Mouse (Mus musculus): Measurements from ENCODE around the gene Zc3h7b. TPM values are rescaled to one million over a fixed set of nuclear protein-coding genes. Genes with fewer than 3 reads are reported as not detected.
A peak's percentile ranks its signal among the peaks of the same experiment; 100 is the strongest.

Zc3h7b gene
- total RNA-seq, 2 experiments from 2014 or later: 19.2 to 20.7 TPM

- ATAC-seq (replicated peaks; ENCODE audit: poor library complexity, severe bottlenecking): no peak
Measured at GRCm38 (mm10) chr15:81812696-81813631, 68.1 kb downstream of the Zc3h7b start.

- no peak for ATAC-seq (replicated peaks; ENCODE audit: poor library complexity, severe bottlenecking)
Measured at GRCm38 (mm10) chr15:81813986-81814705, 69.3 kb downstream of the Zc3h7b start.

GRCm38 (mm10) chr15:81814716-81815370 lies 70.0 kb downstream of the Zc3h7b start:
- ATAC-seq (replicated peaks; ENCODE audit: poor library complexity, severe bottlenecking): no peak

GRCm38 (mm10) chr15:81818404-81818803 lies 73.5 kb downstream of the Zc3h7b start:
- ATAC-seq (replicated peaks; ENCODE audit: poor library complexity, severe bottlenecking): no peak

- ATAC-seq (replicated peaks; ENCODE audit: poor library complexity, severe bottlenecking): no peak
Measured at GRCm38 (mm10) chr15:81822631-81823030, 77.8 kb downstream of the Zc3h7b start.

GRCm38 (mm10) chr15:81824832-81825231 lies 80.0 kb downstream of the Zc3h7b start:
- ATAC-seq (replicated peaks; ENCODE audit: poor library complexity, severe bottlenecking): no peak

GRCm38 (mm10) chr15:81828426-81829207 lies 83.8 kb downstream of the Zc3h7b start:
- no peak for ATAC-seq (replicated peaks; ENCODE audit: poor library complexity, severe bottlenecking)

GRCm38 (mm10) chr15:81829208-81829580 lies 84.3 kb downstream of the Zc3h7b start:
- ATAC-seq (replicated peaks; ENCODE audit: poor library complexity, severe bottlenecking): no peak

GRCm38 (mm10) chr15:81830530-81830929 lies 85.7 kb downstream of the Zc3h7b start:
- ATAC-seq (replicated peaks; ENCODE audit: poor library complexity, severe bottlenecking): no peak

GRCm38 (mm10) chr15:81831136-81831825 lies 86.4 kb downstream of the Zc3h7b start:
- peak; percentile 93 for ATAC-seq (replicated peaks; ENCODE audit: poor library complexity, severe bottlenecking)

GRCm38 (mm10) chr15:81832219-81832618 lies 87.4 kb downstream of the Zc3h7b start:
- ATAC-seq (replicated peaks; ENCODE audit: poor library complexity, severe bottlenecking): no peak

GRCm38 (mm10) chr15:81833481-81833880 lies 88.6 kb downstream of the Zc3h7b start:
- ATAC-seq (replicated peaks; ENCODE audit: poor library complexity, severe bottlenecking): no peak

- ATAC-seq (replicated peaks; ENCODE audit: poor library complexity, severe bottlenecking): no peak
Measured at GRCm38 (mm10) chr15:81834171-81834841, 89.4 kb downstream of the Zc3h7b start.

GRCm38 (mm10) chr15:81835007-81835880 lies 90.4 kb downstream of the Zc3h7b start:
- no peak for ATAC-seq (replicated peaks; ENCODE audit: poor library complexity, severe bottlenecking)

GRCm38 (mm10) chr15:81836124-81836821 lies 91.4 kb downstream of the Zc3h7b start:
- ATAC-seq (replicated peaks; ENCODE audit: poor library complexity, severe bottlenecking): peak; percentile 88

GRCm38 (mm10) chr15:81836966-81837920 lies 92.4 kb downstream of the Zc3h7b start:
- no peak for ATAC-seq (replicated peaks; ENCODE audit: poor library complexity, severe bottlenecking)

Measured in granulocyte monocyte progenitor cell, adult 5-6 weeks (primary cell).